Mouse (Mus musculus) adrenal gland, postnatal 14 days (tissue): ENCODE measurements at regions not wholly inside any gene's neighbourhood (a gene's known extent, or its start where the extent isn't known, plus 50 kb on each side); places are given as distances from the start of the nearest gene placed in this dataset.

Experiments
- DNase-seq: peaks from one replicate; pipeline ENCODE4 v3.0.0; 2021; ENCODE audit warnings: mixed read lengths

GRCm38 (mm10) chr2:50921002-50921401 is 227.9 kb downstream of the Rnd3 start:
- no peak for DNase-seq

GRCm38 (mm10) chr2:50916323-50917221 is 232.3 kb downstream of the Rnd3 start:
- peak; percentile 11 for DNase-seq

- no peak for DNase-seq
These were observed 233.8 kb downstream of the Rnd3 start for GRCm38 (mm10) chr2:50915149-50915548.

GRCm38 (mm10) chr2:50914176-50914575 is 234.7 kb downstream of the Rnd3 start:
- no peak for DNase-seq

- no peak for DNase-seq
These were observed 240.1 kb downstream of the Rnd3 start for GRCm38 (mm10) chr2:50908762-50909161.

GRCm38 (mm10) chr2:50902701-50903100 is 246.2 kb downstream of the Rnd3 start:
- no peak for DNase-seq

GRCm38 (mm10) chr2:50902220-50902619 is 246.7 kb downstream of the Rnd3 start:
- no peak for DNase-seq

- no peak for DNase-seq
These were observed 259.9 kb downstream of the Rnd3 start for GRCm38 (mm10) chr2:50888992-50889391.

- no peak for DNase-seq
These were observed 261.0 kb downstream of the Rnd3 start for GRCm38 (mm10) chr2:50887954-50888353.

- no peak for DNase-seq
These were observed 263.0 kb downstream of the Rnd3 start for GRCm38 (mm10) chr2:50885924-50886315.

GRCm38 (mm10) chr2:50885280-50885923 is 263.5 kb downstream of the Rnd3 start:
- no peak for DNase-seq

- DNase-seq: peak; percentile 9
These were observed 267.3 kb downstream of the Rnd3 start for GRCm38 (mm10) chr2:50881514-50882038.

- DNase-seq: peak; percentile 41
These were observed 268.1 kb downstream of the Rnd3 start for GRCm38 (mm10) chr2:50880806-50881205.

- DNase-seq: peak; percentile 49
These were observed 271.2 kb downstream of the Rnd3 start for GRCm38 (mm10) chr2:50877716-50878115.

- DNase-seq: no peak
These were observed 273.8 kb downstream of the Rnd3 start for GRCm38 (mm10) chr2:50875072-50875471.

- no peak for DNase-seq
These were observed 295.2 kb downstream of the Rnd3 start for GRCm38 (mm10) chr2:50853538-50854244.

GRCm38 (mm10) chr2:50852413-50852919 is 296.4 kb downstream of the Rnd3 start:
- no peak for DNase-seq

- no peak for DNase-seq
These were observed 298.8 kb downstream of the Rnd3 start for GRCm38 (mm10) chr2:50850071-50850470.

GRCm38 (mm10) chr2:50841881-50842280 is 307.0 kb downstream of the Rnd3 start:
- no peak for DNase-seq

- DNase-seq: no peak
These were observed 313.2 kb downstream of the Rnd3 start for GRCm38 (mm10) chr2:50835511-50836320.

GRCm38 (mm10) chr2:50833791-50834190 is 315.1 kb downstream of the Rnd3 start:
- DNase-seq: no peak

- no peak for DNase-seq
These were observed 316.4 kb downstream of the Rnd3 start for GRCm38 (mm10) chr2:50832471-50832870.
